17 mouse cellular contexts compared by ENCODE assay signal in the genomic region with DNA sequence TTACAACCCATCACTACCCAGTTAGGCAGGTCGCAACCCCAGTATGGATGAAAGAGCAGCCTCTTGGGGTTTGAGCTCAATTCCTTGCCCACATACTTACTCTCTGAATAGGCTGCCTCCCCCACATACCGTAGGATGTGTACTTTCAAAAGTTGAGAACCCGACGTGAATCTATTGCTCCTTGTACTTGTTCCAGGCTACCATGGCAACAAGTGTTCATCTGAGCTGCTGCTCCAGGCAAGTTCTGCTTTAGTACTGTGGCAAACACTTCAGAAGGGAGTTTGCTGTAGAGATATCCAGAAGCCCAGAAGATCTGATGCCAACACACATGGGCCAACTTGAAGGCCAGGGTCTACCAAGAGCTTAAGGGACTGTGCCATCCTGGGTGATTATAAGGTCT. TPM values are rescaled to one million over a fixed set of nuclear protein-coding genes. Genes with fewer than 3 reads are reported as not detected.
DNase-seq lines count a peak whose midpoint lies in the region; ATAC-seq lines count a peak whose summit lies in the region.
"Had no signal": no experiment of that assay in that cellular context is flagged by ENCODE, and none has a peak within 500 bp of the region (broad histone marks: within the 10 kb centered on the region; RNA-seq: fewer than 3 reads in every experiment).

No protein-coding gene starts in this region.

- H3K27me3 ChIP-seq in kidney, embryonic 16.5 days (ENCODE audit: insufficient read depth, low read length), result no peaks in the 10 kb centered on the region
- no peaks in the 10 kb centered on the region for H3K27me3 ChIP-seq in embryonic facial prominence, embryonic 12.5 days
- H3K27me3 ChIP-seq: limb, embryonic 12.5 days; midbrain, embryonic 15.5 days; neural tube, embryonic 12.5 days had no signal

- no peak overlapping the region for H3K4me2 ChIP-seq in kidney, embryonic 16.5 days (replicated peaks; ENCODE audit: low read depth, low read length)
- no peak overlapping the region for H3K4me2 ChIP-seq in embryonic facial prominence, embryonic 12.5 days (replicated peaks)
- H3K4me2 ChIP-seq: limb, embryonic 12.5 days; midbrain, embryonic 15.5 days; neural tube, embryonic 12.5 days had no signal

- no peak overlapping the region for H3K4me3 ChIP-seq in kidney, embryonic 16.5 days (ENCODE audit: low read length)
- H3K4me3 ChIP-seq in embryonic facial prominence, embryonic 12.5 days, result no peak overlapping the region
- H3K4me3 ChIP-seq: limb, embryonic 12.5 days; midbrain, embryonic 15.5 days; neural tube, embryonic 12.5 days had no signal

- 44% methylated on average over 4 of the region's 4 CpGs for WGBS in kidney, embryonic 16.5 days
- 73% methylated on average over 4 of the region's 4 CpGs for WGBS in embryonic facial prominence, embryonic 12.5 days

- H3K4me1 ChIP-seq in kidney, embryonic 16.5 days (ENCODE audit: insufficient read depth, low read length), result peaks cover 26% of the 10 kb centered on the region
- peaks cover 27% of the 10 kb centered on the region for H3K4me1 ChIP-seq in embryonic facial prominence, embryonic 12.5 days
- H3K4me1 ChIP-seq: midbrain, embryonic 15.5 days had no signal

- H3K9me3 ChIP-seq in kidney, embryonic 16.5 days (ENCODE audit: low read length), result no peaks in the 10 kb centered on the region
- H3K9me3 ChIP-seq in embryonic facial prominence, embryonic 12.5 days, result no peaks in the 10 kb centered on the region
- H3K9me3 ChIP-seq: limb, embryonic 12.5 days; midbrain, embryonic 15.5 days; neural tube, embryonic 12.5 days had no signal

- ATAC-seq in kidney, embryonic 16.5 days (ENCODE audit: low FRiP score, low TSS enrichment), result no peak
- no peak for ATAC-seq in embryonic facial prominence, embryonic 12.5 days (ENCODE audit: insufficient number of reproducible peaks, insufficient read depth, low FRiP score, low TSS enrichment)
- ATAC-seq: forebrain, embryonic 16.5 days; midbrain, embryonic 15.5 days had no signal

- no peak for DNase-seq in kidney, postnatal 4 days
- peak; percentile 70 for DNase-seq in Muller cell, postnatal 12 days (ENCODE audit: inconsistent ontology term)
- DNase-seq in lung, postnatal 10 days, result peak; percentile 14
- no peak for DNase-seq in cerebellum, postnatal 25 days
- DNase-seq in natural killer cell, adult 2 months (ENCODE audit: low spot score in 2 of 2), result no peak
- DNase-seq: adrenal gland, adult 8-10 months; kidney, postnatal 25 days; thymus, postnatal 25 days had no signal

- H3K36me3 ChIP-seq in kidney, embryonic 16.5 days (ENCODE audit: insufficient read depth, low read length), result no peaks in the 10 kb centered on the region
- H3K36me3 ChIP-seq in embryonic facial prominence, embryonic 12.5 days, result no peaks in the 10 kb centered on the region
- H3K36me3 ChIP-seq: limb, embryonic 12.5 days; midbrain, embryonic 15.5 days; neural tube, embryonic 12.5 days had no signal

- peak overlapping the region; percentile 67 for H3K27ac ChIP-seq in kidney, embryonic 16.5 days (ENCODE audit: low read length)
- 0 out of 2 replicates have a peak overlapping the region, but pooled peaks have one; percentile 80 for H3K27ac ChIP-seq in embryonic facial prominence, embryonic 12.5 days
- H3K27ac ChIP-seq: midbrain, embryonic 15.5 days; neural tube, embryonic 12.5 days had no signal

- no peak overlapping the region for H3K9ac ChIP-seq in kidney, embryonic 16.5 days (replicated peaks; ENCODE audit: low read length)
- no peak overlapping the region for H3K9ac ChIP-seq in embryonic facial prominence, embryonic 12.5 days
- H3K9ac ChIP-seq: limb, embryonic 12.5 days; midbrain, embryonic 15.5 days; neural tube, embryonic 12.5 days had no signal

RNA-seq across cellular contexts. Expression of gene Zp2, which starts 16.1 kb away (rescaled TPM):
- not detected in 2 replicates for polyA plus RNA-seq in kidney, embryonic 16.5 days (2015; fragmentation: Nextera tagmentation; extraction: Ambion mirVana)
- 0.10 TPM in 1 of 2 replicates, not detected in the other for polyA plus RNA-seq in embryonic facial prominence, embryonic 12.5 days (2016; fragmentation: Nextera tagmentation; extraction: Ambion mirVana)
- polyA plus RNA-seq: forebrain, embryonic 16.5 days; gonadal fat pad, adult 2 months; limb, embryonic 12.5 days; liver, embryonic 16.5 days; midbrain, embryonic 15.5 days; neural tube, embryonic 12.5 days had no signal

RNA-seq across cellular contexts. Expression of gene Tmem159, which starts 26.8 kb away (rescaled TPM):
- polyA plus RNA-seq in kidney, embryonic 16.5 days (2015; fragmentation: Nextera tagmentation; extraction: Ambion mirVana), result 34.3 and 40.4 TPM in 2 replicates
- polyA plus RNA-seq in embryonic facial prominence, embryonic 12.5 days (2016; fragmentation: Nextera tagmentation; extraction: Ambion mirVana), result 27.1 and 27.4 TPM in 2 replicates

RNA-seq across cellular contexts. Expression of gene Dnah3, which starts 33.9 kb away (rescaled TPM):
- not detected in 2 replicates for polyA plus RNA-seq in kidney, embryonic 16.5 days (2015; fragmentation: Nextera tagmentation; extraction: Ambion mirVana)
- polyA plus RNA-seq in embryonic facial prominence, embryonic 12.5 days (2016; fragmentation: Nextera tagmentation; extraction: Ambion mirVana), result not detected in 2 replicates
- polyA plus RNA-seq: forebrain, embryonic 16.5 days; heart, postnatal 0 days; limb, embryonic 12.5 days; liver, embryonic 16.5 days; neural tube, embryonic 12.5 days had no signal

RNA-seq across cellular contexts. Expression of gene Anks4b, which starts 44.7 kb away (rescaled TPM):
- 3.5 TPM in 2 replicates for polyA plus RNA-seq in kidney, embryonic 16.5 days (2015; fragmentation: Nextera tagmentation; extraction: Ambion mirVana)
- polyA plus RNA-seq in embryonic facial prominence, embryonic 12.5 days (2016; fragmentation: Nextera tagmentation; extraction: Ambion mirVana), result 0.10 TPM in 1 of 2 replicates, not detected in the other
- polyA plus RNA-seq: forebrain, embryonic 16.5 days; heart, postnatal 0 days; limb, embryonic 12.5 days; midbrain, embryonic 15.5 days had no signal

Comparison
In these comparisons a context has a peak if more than half of its experiments do, and no peak if none do; other contexts are left out.
1. DNase-seq: peak in Muller cell, postnatal 12 days (single experiment) and lung, postnatal 10 days (single experiment); none in kidney, postnatal 4 days (0 of 2), cerebellum, postnatal 25 days (0 of 2) and natural killer cell, adult 2 months (0 of 2).